Mouse (Mus musculus): ENCODE results near the gene S1pr5.
"Not testable (repeated sequence)": the region's sequence is repeated elsewhere in the genome, so short reads cannot be mapped to it uniquely, and the experiment has no call there.

The S1pr5 gene

DNA sequence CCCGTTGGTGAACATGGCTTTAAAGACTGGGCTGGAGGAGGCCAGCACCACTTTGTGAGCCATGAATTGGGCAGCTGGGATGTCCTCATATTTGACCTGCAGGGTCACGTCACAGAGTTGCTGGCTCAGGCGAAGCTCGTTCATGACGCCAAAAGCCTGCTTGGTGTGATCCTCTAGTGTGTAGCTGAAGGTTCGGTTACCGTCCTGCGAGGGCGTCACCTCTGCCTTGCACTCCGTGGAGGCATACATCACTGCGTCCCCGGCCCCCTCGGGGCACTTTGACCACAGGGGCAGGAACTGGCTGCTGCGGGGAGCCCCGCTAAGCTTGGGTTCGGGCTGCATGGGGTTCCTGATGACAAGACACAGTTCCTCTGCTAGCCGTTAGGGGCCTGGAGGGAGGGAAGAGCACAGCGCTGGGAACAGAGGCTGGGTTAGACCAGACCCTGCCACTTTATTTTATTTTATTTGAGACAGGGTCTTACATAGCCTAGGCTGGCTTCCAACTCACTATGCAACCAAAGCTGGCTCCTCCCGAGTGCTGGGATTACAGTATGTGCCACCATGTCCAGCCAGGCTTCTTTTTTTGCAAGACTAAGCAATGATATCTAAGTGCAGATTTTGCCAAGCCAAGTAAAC lies 10.8 kb downstream of the S1pr5 start:
- no peak for DNase-seq (ENCODE audit: low spot score)

DNA sequence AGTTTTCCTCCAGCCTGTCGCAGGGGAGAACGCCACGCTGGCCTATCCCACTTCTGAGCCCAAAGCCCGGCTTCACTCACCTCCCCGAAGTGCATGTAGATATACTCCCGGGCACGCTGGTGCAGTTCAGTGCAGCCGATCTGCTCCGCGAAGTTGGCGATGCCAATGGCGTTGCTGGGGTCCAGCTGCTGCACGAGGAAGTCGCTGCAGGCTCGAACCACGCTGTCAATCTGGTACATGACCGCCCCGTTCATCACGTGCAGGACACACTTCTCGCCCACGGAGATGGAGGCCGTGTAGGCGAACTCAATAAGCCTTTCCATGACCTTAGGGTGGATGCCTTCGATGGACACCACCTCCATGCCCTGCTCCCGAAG lies 11.3 kb downstream of the S1pr5 start:
- DNase-seq (ENCODE audit: low spot score): no peak

DNA sequence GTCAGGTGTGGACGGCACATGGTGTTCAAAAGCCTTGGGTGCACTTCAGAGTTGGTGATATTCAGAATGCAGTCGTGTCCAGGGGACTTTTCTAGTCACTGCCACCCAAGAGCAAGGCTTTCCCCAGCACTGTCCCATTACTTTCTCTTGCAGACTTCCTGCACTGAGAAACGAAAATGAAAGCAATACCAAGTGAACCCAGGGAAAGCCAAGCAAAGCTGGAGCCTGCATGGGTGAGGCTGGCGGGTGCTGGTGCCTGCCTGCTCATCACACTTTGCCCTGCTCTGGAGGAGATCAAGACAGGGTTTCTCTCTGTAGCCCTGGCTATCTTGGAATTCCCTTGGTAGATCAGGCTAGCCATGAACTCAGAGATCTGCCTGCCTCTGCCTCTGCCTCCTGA lies 12.9 kb downstream of the S1pr5 start:
- DNase-seq (ENCODE audit: low spot score): no peak

DNA sequence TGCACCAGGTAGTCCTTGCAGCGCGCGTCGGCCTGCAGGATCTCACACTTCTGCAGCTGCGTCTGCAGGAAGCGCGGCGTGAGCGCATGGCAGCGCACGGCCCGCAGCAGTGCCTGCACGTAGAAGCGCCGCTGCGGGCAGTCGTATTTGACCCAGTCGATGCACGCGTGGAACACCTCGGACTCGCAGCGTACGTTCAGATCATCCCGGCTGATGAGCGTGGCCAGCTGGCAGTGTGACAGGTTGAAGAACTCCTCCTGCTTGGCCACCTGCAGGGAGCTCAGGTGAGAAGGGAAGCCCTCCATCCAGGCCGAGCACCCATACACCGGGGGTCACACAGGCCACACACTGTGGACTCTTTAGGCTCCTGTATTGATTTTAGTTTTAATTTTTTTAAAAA lies 14.4 kb downstream of the S1pr5 start:
- no peak for DNase-seq (ENCODE audit: low spot score)

DNA sequence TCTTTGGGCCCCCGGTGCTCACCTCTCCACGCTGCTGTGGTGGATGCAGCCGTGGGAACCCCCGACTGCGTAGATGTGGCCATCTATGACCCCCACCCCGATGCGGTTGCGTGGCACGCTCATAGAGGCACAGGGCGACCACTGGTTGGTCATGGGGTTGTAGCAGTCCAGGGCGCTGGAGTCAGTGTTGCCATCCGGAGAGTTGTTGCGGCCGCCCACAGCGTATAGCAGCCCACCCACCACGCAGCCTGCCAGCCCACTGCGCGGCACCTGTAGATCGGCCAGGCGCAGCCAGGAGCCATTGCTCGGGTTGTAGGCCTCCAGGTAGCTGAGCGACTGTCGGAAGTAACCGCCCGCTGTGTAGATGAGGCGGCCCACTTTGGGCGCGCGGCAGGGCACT lies 14.9 kb downstream of the S1pr5 start:
- DNase-seq (ENCODE audit: low spot score): no peak

DNA sequence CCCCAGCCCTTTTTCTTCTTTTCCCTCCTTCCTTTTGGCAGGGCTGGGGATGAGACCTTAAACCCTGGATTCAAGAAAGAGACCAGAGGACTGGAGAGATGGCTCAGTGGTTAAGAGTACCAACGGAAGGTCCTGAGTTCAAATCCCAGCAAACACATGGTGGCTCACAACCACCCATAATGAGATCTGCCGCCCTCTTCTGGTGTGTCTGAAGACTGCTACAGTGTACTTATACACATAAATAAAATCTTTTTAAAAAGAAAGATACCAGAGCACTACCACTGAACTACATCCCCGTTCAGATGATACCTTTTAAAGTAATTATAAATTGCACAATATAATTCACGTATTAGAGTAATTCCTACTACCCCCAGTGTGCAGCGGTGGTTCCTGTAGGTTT lies 15.4 kb downstream of the S1pr5 start:
- no peak for DNase-seq (ENCODE audit: low spot score)

DNA sequence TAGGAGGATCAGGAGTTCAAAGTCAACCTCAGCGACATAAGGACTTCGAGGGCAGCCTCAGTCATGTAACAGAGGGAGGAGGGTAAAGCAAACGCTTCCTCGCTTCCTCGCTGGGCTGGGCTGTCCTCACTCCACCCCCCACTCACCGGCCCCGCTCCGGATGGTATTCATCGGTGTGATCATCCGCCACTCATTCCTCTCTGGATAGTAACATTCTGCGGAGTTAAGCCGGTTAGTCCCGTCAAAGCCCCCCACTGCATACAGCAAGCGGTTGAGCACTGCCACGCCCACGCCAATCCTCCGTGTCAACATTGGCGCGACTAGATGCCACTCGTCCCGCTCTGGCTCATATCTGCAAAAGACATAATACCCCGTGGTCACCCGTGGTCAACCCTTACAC lies 16.7 kb downstream of the S1pr5 start:
- no peak for DNase-seq (ENCODE audit: low spot score)

DNA sequence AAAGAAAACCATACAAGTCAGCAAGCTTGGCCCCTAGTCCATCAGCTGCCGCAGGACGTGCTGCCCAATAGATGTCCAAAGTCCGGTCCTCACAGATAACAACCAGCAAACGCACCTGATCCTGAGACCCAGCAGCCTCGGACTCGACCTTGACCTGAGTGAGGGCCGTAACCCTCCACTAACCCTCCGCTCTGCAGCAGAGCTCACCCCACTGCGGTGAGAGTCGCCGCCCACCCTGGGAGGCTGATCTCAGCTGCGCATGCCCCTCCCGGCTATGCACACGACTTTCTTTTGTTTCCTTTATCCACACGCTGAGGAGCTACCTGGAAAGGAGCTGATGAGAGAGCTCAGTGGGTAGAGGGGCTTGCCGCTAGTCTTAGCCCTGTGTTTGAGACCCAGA lies 20.9 kb downstream of the S1pr5 start:
- DNase-seq (ENCODE audit: low spot score): no peak

DNA sequence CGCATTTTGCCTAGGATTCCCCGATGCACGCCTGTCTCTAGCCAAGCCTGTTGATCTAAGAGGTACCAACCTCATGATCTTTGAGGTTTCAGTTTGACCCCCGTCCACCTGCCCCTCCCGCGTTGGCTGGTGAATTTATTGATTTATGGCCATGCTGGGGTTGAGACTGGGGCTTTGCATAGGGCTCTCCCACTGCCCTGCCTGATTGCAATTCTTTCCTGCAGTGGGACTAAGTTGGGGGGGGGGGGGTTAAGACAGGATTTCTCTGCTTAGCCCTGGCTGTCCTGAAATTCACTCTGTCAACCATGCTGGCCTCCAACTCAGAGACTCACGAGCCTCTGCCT lies 22.9 kb downstream of the S1pr5 start:
- no peak for DNase-seq (ENCODE audit: low spot score)

DNA sequence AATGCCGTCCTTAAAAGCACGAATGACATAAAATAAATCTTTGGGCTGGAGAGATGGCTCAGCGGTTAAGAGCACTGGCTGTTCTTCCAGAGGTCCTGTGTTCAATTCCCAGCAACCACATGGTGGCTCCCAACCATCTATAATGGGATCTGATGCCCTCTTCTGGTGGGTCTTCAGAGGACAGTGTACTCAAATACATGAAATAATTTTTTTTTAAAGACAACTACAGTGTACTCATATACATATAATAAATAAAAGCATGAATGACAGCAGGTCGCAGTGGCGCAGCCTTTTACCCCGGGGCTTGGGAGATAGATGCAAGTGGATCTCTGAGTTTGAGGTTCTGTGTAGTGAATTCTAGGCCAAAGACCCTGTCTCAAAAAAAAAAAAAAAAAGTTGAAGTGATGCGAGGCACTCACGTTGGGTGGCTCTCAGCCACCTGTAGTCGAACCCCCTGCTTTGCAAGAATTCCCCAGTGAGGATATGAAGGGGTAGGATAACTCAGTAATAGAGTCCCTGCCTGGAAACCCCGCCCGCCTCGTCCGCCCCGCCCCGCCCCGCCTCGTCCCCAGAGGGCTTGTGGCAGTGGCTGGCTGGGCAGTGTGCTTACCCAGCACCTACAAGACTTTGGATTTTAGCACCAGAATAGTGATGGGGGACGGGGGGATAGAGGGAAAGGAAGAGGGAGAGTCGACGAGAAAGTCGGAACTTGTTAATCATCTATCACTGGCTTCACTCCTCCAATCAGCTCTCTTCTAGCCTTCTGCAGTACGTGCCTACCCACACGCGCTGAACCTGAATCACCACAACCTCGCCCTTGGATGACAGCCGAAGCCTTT lies 23.4 kb downstream of the S1pr5 start:
- DNase-seq (ENCODE audit: low spot score): no peak

DNA sequence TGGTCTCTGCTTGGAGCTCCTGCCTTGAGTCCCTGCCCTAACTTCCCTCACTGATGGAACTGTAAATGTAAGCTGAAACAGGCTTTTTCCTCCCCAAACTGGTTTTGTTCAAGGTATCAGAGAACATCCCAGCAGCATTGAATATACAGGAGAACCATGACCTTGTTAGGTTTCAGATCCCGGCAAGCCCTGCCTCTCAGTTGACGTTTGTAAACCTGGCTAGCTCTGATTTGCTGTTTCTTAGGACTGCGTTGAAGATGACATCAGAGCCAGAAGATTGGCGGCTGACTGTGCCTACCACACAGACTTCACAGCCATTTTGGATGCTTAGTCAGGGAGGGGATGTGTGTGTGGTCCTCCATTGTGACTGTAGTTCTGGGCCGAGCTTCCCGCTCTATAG lies 24.3 kb downstream of the S1pr5 start:
- DNase-seq (ENCODE audit: low spot score): no peak

DNA sequence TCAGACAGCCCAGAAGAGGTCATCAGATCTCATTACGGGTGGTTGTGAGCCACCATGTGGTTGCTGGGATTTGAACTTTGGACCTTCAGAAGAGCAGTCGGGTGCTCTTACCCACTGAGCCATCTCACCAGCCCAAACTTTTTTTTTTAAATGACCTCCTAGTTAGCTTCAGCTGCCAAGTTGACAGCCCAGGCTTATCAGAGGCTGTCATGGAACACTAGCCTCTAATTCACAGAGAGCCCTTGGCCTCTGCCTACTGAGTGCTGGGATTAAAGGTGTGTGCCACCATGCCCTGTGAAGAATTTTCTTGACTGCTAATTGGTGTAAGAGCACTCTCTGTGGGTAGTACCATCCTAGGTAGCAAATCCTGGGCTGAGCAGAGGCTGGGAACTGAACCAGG lies 24.8 kb downstream of the S1pr5 start:
- DNase-seq (ENCODE audit: low spot score): not testable (repeated sequence)

DNA sequence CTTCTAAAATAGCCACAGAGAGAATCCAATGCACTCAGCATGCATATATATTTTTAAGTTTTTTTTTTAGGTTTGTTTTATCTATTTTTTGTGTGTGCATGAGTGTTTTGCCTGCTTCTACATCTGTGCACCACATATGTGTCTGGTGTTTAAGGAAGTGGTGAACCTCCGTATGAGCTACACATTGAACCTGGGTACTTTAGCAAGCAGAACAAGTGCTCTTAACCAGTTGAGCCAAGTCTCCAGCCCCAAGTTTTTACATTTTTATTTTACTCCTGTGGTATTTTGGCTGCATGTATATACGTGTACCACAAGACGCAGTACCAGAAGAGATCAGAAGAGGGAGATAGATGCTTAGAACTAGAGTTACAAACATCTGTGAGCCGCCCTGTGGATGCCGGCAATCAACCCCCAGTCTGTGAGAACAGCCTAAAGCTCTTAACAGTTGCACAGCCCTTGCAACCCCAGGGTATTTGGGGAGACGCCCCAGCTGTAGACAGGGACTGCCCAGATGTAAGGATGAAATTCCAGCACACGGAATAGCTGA lies 26.8 kb downstream of the S1pr5 start:
- DNase-seq (ENCODE audit: low spot score): no peak

DNA sequence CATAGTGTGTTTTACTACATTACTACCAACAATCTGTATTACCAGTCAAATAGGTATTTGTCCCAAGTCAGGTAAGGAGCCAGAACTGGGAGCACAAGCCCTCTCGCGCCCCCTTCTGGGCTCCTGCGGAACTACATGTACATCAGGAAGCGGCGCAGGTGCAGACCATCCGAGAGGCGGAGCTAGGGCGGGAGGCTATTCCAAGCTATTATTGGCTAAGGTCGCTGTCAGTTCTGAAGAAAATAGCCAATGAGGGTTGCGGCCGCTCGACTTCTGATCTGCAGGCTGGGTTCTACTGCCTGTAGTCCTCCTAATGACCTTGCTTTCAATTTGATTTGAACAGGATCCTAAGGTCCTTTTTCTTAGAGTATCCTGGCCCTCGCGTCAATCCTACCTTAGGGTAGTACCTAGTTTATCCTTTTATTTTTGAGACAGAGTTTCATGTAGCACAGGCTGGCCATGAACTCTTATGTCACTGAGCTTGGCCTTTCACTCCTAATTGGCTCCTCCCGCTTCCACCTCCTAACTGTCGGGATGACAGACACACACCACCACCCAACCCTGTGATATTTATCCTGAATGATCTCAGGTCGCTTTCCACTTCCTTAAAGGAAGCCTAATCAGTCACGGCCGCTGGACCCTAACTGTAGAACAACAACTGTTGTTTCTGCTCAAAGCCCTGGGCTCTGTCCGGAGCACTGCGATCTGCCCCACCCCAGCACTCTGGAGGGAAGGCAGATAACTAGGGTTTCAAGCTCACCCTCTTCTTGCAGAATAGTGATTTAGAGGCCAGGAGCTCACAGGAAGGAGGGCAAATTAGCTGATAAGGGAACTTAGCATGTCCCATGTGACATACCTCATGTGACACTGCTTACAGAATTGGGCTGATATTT lies 27.5 kb downstream of the S1pr5 start:
- peak; percentile 92 for DNase-seq (ENCODE audit: low spot score)

DNA sequence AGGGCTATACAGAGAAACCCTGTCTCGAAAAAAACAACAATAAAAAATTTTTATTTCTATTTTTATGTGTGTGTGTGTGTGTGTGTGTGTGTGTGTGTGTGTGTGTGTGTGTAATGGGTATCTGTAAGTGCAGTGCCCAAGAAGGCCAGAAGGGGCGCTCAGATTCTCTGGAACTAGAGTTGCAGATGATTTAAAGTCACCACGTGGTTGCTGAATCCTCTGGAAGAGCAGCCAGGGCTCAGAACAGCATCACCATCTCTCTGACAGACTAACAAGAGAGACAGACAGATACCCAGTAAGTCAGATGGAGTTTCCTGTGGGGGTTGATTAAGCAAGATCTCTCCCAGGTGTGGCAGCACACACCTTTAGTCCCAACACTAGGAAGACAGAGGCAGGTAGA lies 28.4 kb downstream of the S1pr5 start:
- DNase-seq (ENCODE audit: low spot score): no peak

DNA sequence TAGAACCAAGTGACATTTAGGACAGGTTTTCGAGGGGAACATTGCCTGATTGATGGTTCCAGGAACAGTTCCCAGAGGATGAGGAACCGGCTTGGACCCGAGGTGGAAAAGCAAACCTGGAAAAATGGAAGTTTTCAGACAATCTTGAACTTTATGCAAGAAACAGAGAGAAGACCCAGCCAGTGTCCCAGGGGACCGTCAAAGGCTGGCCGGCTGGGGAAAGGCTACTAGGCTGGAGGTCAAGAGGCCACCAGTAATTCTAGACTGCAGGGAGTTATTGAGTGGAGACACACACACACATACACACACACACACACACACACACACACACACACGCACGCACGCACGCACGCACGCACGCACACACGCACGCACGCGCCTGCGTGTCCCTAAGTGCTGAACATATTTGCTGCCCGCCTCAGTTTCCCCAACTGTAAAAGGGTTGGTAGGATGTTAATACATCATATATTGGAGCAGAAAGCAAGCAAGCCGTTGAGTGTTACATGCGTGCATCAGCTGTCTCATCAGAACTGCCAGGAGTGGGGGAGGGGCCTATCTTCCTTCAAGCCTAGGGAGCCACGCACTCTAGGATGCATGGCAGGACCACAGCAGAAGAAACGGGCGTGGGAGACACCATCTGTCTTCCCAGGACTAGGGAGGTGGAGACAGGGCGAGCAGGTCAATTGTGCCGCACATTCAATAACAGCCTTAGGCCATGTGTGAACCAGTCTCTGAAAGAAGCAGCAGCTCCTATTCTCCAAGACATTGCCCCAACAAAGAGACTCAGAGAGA lies 32.0 kb downstream of the S1pr5 start:
- DNase-seq (ENCODE audit: low spot score): no peak

DNA sequence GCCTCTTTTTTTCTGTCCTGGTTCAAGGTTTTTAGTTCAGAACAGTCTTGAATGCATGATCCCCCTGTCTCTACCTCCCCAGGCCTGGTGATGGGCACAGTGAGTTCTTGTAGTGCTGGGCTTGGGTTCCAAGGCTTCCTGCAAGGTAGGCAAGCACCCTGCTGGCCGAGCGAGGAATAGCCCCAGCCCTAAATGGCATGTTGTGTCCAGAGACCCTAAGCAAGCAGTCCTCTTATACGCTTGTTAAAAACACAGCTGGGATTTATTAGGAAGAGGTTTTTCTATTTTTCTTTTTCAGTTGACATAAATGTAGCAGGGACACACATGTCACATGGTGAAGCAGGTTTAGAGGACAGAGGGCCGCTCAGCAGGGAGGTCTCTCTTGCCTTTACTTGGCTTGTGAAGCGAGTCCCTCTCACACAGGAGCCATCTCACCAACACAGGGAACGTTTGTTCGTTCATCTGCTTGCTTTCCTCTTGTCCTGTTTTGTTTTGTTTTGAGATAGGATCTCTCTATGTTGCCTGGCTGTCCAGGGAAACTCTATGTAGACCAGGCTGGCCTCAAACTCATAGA lies 34.5 kb downstream of the S1pr5 start:
- DNase-seq (ENCODE audit: low spot score): no peak

DNA sequence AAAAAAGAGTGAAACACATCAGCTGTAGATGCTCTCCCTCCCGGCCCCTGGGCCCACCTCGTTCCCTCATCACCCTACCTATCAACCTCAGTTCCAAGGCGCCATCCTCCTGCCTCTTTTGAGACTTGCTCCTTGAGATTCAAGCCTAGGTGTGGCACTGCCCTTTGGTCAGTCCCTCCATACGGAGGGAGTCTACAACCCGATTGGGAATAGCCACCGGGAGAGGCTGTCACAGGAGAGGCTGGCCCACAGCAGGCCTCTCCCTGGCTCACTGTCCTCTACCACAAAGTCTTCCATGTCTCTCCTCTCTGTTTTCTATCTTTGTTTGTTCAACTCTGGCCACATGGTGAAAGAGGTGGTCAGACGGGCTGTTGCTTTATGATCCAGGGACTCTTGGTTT lies 36.6 kb downstream of the S1pr5 start:
- DNase-seq (ENCODE audit: low spot score): no peak

DNA sequence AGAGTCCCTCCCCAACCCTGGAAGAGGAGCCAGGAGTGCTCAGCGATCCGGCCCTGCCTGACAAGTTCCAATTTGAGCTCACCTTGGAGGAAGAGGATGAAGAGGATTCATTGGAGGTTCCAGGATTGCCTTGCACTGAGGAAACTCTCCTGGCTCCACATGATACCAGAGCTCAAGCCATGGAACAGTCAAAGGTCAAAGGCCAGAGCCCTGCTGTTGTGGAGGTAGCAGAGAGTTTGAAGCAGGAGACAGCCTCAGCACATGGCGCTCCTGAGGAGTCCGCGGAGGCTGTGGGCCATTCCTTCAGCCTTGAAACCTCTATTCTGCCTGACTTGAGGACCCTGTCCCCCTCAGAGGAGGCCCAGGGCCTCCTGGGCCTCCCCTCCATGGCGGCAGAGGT lies 37.4 kb downstream of the S1pr5 start:
- no peak for DNase-seq (ENCODE audit: low spot score)

DNA sequence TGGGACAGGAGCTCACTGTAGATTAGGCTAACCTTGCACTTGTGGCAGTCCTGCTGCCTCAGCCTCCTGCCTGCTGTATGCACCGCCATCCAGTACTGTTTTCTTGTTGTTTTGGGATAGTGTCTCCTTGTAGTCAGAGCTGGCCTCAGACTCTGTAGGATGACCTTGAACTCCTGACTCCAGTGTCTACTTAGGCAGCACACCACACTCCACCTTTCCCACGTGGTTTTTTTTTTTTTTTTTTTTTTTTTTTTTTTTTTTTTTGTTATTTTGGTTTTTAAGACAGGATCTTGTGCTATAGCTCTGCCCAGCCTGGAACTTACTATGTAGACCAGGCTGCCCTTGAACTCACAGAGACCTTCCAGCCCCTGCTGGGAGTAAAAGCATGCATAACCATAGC lies 39.6 kb downstream of the S1pr5 start:
- no peak for DNase-seq (ENCODE audit: low spot score)

DNA sequence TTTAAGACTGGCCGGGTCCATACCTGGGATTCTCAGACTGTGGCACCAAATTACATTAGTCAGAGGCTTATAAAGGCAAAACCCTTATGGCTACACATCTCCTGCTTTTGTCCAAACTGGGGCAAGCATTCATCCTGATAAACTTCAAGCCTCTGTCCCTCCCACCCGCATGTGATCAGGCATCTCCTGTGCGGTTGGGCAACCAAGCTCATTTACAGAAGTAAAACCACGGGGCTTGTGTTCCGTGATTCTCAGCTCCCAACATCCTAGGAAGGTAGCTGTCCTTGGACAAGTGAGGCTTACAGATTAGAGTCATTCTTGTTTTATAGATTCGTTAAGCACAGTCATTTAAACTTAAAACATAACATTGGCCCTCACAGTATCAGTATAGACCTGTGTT lies 41.4 kb downstream of the S1pr5 start:
- no peak for DNase-seq (ENCODE audit: low spot score)

All from spleen, adult 12 weeks (tissue).